Mouse (Mus musculus) cerebellum, adult 2 months (tissue): Measurements from ENCODE around the gene Cacna1i.

ENCODE experiments used
- CTCF ChIP-seq: fragments of 200-500 bp; IDR thresholded peaks from 2 replicates; pipeline ENCODE4 v1.5.1; 2011; ENCODE audit warnings: low read depth, mild to moderate bottlenecking, control low read depth, low read length, moderate library complexity, borderline replicate concordance; ENCODE audit not compliant: insufficient read depth
- POLR2A ChIP-seq: fragments of 200-500 bp; IDR thresholded peaks from 2 replicates; pipeline ENCODE4 v1.6.1; 2011; ENCODE audit warnings: low read length, control low read depth, borderline replicate concordance; ENCODE audit not compliant: insufficient read depth

DNA sequence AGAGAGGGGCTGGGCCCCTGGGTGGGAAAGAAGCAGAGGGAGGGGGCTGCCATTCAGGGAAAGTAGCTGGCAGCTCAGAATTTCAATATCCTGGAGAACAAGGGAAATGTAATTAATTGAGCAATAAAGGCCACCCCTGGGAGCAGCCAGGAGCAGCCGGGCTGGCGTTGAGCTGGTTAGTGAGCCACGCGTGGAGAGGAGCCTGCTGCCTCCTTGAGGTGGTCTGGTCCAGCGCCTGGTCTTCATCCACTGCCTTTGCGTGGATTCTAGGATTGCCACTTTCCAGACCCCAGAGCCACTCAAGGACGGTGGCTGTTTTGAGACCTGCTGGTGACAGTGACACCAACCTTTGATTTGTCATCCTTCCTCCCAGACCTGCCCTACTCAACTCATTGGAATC, 59.5 kb downstream of the Cacna1i start:
- TF ChIP-seq POLR2A (no peak), CTCF (no peak)
